Mouse (Mus musculus): ENCODE results near the gene 2010109A12Rik. TPM values are rescaled to one million over a fixed set of nuclear protein-coding genes. Genes with fewer than 3 reads are reported as not detected.

The 2010109A12Rik gene
- total RNA-seq, 2 experiments from 2014 or later = 4.8 TPM; not detected in 1

Other genes with a start within 250 kb of the 2010109A12Rik start
- gene Sowahb, start 161.5 kb upstream of the 2010109A12Rik start, total RNA-seq (2015; ENCODE audit: low replicate concordance) = not detected in 2 replicates
- not detected in 2 replicates for gene Sowahb, start 161.5 kb upstream of the 2010109A12Rik start, total RNA-seq (2017; ENCODE audit: low replicate concordance)
- 12.7 and 13.0 TPM in 2 replicates for gene Sept11, start 113.1 kb upstream of the 2010109A12Rik start, total RNA-seq (2015; ENCODE audit: low replicate concordance)
- gene Sept11, start 113.1 kb upstream of the 2010109A12Rik start, total RNA-seq (2017; ENCODE audit: low replicate concordance) = 6.1 and 15.5 TPM in 2 replicates
- 121 and 147 TPM in 2 replicates for gene Ccni, start within 50 bp of the 2010109A12Rik start, total RNA-seq (2015; ENCODE audit: low replicate concordance)
- 143 and 150 TPM in 2 replicates for gene Ccni, start within 50 bp of the 2010109A12Rik start, total RNA-seq (2017; ENCODE audit: low replicate concordance)
- 38.0 and 49.1 TPM in 2 replicates for gene Ccng2, start 60.7 kb downstream of the 2010109A12Rik start, total RNA-seq (2015; ENCODE audit: low replicate concordance)
- 47.9 and 48.8 TPM in 2 replicates for gene Ccng2, start 60.7 kb downstream of the 2010109A12Rik start, total RNA-seq (2017; ENCODE audit: low replicate concordance)